ENCODE assay signal across 8 mouse cellular contexts in the genomic region with DNA sequence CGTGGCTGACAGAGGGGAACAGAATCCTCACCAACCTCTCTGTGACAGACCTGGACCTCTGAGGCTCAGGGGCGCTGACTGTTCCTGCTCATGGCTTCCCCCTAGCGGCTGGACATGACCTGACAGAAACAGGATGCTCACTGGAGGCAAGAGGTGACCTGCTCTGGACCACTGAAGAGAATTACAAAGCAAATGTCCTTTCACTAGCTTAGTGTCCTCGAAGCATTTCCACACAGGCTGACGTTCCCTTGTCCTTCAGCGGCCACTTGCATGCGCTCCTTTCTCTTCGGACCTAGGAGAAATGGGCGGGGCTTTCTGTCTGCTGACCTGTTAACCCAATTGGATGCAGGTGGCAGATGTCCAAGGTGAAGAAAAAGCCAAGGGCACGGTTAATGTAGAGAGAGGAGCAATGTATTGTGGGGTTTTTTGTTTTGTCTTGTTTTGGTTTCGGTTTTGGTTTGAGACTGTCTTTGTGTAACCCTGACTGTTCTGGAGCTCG. TPM values are rescaled to one million over a fixed set of nuclear protein-coding genes. Genes with fewer than 3 reads are reported as not detected.
DNase-seq lines count a peak whose midpoint lies in the region; ATAC-seq and TF ChIP-seq lines count a peak whose summit lies in the region.

No protein-coding gene starts in this region.

- H3K27me3 ChIP-seq in embryonic facial prominence, embryonic 12.5 days: no peaks in the 10 kb centered on the region
- H3K27me3 ChIP-seq in heart, embryonic 14.5 days (ENCODE audit: control insufficient read depth, insufficient read depth, low read length): no peaks in the 10 kb centered on the region
- no peaks in the 10 kb centered on the region for H3K27me3 ChIP-seq in kidney, postnatal 0 days (ENCODE audit: insufficient read depth, low read length)
- peaks cover 10% of the 10 kb centered on the region for H3K27me3 ChIP-seq in liver, embryonic 12.5 days (replicated peaks)
- no peaks in the 10 kb centered on the region for H3K27me3 ChIP-seq in neural tube, embryonic 13.5 days
- no peaks in the 10 kb centered on the region for H3K27me3 ChIP-seq in stomach, embryonic 16.5 days (ENCODE audit: control insufficient read depth, insufficient read depth, low read length)

- ATAC-seq in embryonic facial prominence, embryonic 12.5 days (ENCODE audit: insufficient number of reproducible peaks, insufficient read depth, low FRiP score, low TSS enrichment): 0 out of 2 replicates have a peak, but pooled peaks have one; percentile 3
- ATAC-seq in heart, embryonic 14.5 days (ENCODE audit: insufficient number of reproducible peaks, insufficient read depth, low FRiP score, low read depth): no peak
- peak; percentile 63; the same call in 1 of the 2 replicates for ATAC-seq in kidney, postnatal 0 days (replicated peaks; ENCODE audit: low FRiP score, low read depth)
- peak; percentile 35; the same call in 1 of the 2 replicates for ATAC-seq in liver, embryonic 12.5 days
- peak; percentile 32; the same call in 1 of the 2 replicates for ATAC-seq in neural tube, embryonic 13.5 days (ENCODE audit: low read depth)
- peak; percentile 63; the same call in 1 of the 2 replicates for ATAC-seq in stomach, embryonic 16.5 days (ENCODE audit: insufficient read depth, low FRiP score)

- H3K4me2 ChIP-seq in embryonic facial prominence, embryonic 12.5 days (replicated peaks): 0 out of 2 replicates have a peak overlapping the region, but pooled peaks have one; percentile 11
- H3K4me2 ChIP-seq in heart, embryonic 14.5 days (ENCODE audit: low read length): peak overlapping the region; percentile 42
- peak overlapping the region; percentile 25 for H3K4me2 ChIP-seq in kidney, postnatal 0 days (ENCODE audit: low read length)
- H3K4me2 ChIP-seq in liver, embryonic 12.5 days: peak overlapping the region; percentile 12; the same call in 1 of the 2 replicates
- 0 out of 2 replicates have a peak overlapping the region, but pooled peaks have one; percentile 25 for H3K4me2 ChIP-seq in neural tube, embryonic 13.5 days
- peak overlapping the region; percentile 32 for H3K4me2 ChIP-seq in stomach, embryonic 16.5 days (ENCODE audit: low read depth, low read length)

- no peak overlapping the region for H3K9ac ChIP-seq in embryonic facial prominence, embryonic 12.5 days
- H3K9ac ChIP-seq in heart, embryonic 14.5 days (ENCODE audit: low read length): no peak overlapping the region
- H3K9ac ChIP-seq in kidney, postnatal 0 days (ENCODE audit: low read depth, low read length): no peak overlapping the region
- no peak overlapping the region for H3K9ac ChIP-seq in liver, embryonic 12.5 days
- no peak overlapping the region for H3K9ac ChIP-seq in neural tube, embryonic 13.5 days
- H3K9ac ChIP-seq in stomach, embryonic 16.5 days (ENCODE audit: low read length): no peak overlapping the region

- H3K9me3 ChIP-seq in embryonic facial prominence, embryonic 12.5 days: no peaks in the 10 kb centered on the region
- no peaks in the 10 kb centered on the region for H3K9me3 ChIP-seq in heart, embryonic 14.5 days (ENCODE audit: control insufficient read depth, low read length)
- no peaks in the 10 kb centered on the region for H3K9me3 ChIP-seq in kidney, postnatal 0 days (replicated peaks; ENCODE audit: low read length)
- H3K9me3 ChIP-seq in liver, embryonic 12.5 days (replicated peaks): no peaks in the 10 kb centered on the region
- no peaks in the 10 kb centered on the region for H3K9me3 ChIP-seq in neural tube, embryonic 13.5 days
- H3K9me3 ChIP-seq in stomach, embryonic 16.5 days (replicated peaks; ENCODE audit: control insufficient read depth, low read length): no peaks in the 10 kb centered on the region

- H3K4me1 ChIP-seq in embryonic facial prominence, embryonic 12.5 days: no peaks in the 10 kb centered on the region
- peaks cover 0 to 4% of the 10 kb centered on the region in 2 experiments; a peak in 2 of 4 replicates for H3K4me1 ChIP-seq in heart, embryonic 14.5 days (ENCODE audit: control insufficient read depth in 2 of 2, insufficient read depth in 2 of 2, low read length in 2 of 2)
- H3K4me1 ChIP-seq in kidney, postnatal 0 days (replicated peaks; ENCODE audit: insufficient read depth, low read length): no peaks in the 10 kb centered on the region
- H3K4me1 ChIP-seq in liver, embryonic 12.5 days: 0 out of 2 replicates have a peak, but pooled peaks cover 3% of the 10 kb centered on the region
- peaks cover 11% of the 10 kb centered on the region for H3K4me1 ChIP-seq in neural tube, embryonic 13.5 days (replicated peaks)
- no peaks in the 10 kb centered on the region for H3K4me1 ChIP-seq in stomach, embryonic 16.5 days (ENCODE audit: control insufficient read depth, insufficient read depth, low read length)

- no peak overlapping the region for H3K4me3 ChIP-seq in embryonic facial prominence, embryonic 12.5 days
- H3K4me3 ChIP-seq in heart, embryonic 14.5 days (ENCODE audit: control insufficient read depth in 1 of 2, insufficient read depth in 1 of 2, low read depth in 1 of 2, low read length in 2 of 2): no peak overlapping the region
- no peak overlapping the region for H3K4me3 ChIP-seq in kidney, postnatal 0 days (replicated peaks; ENCODE audit: low read depth, low read length)
- no peak overlapping the region for H3K4me3 ChIP-seq in liver, embryonic 12.5 days
- H3K4me3 ChIP-seq in neural tube, embryonic 13.5 days: no peak overlapping the region
- no peak overlapping the region; the same call in 1 of the 2 replicates for H3K4me3 ChIP-seq in stomach, embryonic 16.5 days (replicated peaks; ENCODE audit: low read length)

- H3K27ac ChIP-seq in embryonic facial prominence, embryonic 12.5 days: no peak overlapping the region
- H3K27ac ChIP-seq in heart, embryonic 14.5 days (replicated peaks in 1 of 2; ENCODE audit: control insufficient read depth in 1 of 2, insufficient read depth in 1 of 2, low read depth in 2 of 2, low read length in 2 of 2): no peak overlapping the region
- H3K27ac ChIP-seq in kidney, postnatal 0 days: no peak overlapping the region
- H3K27ac ChIP-seq in liver, embryonic 12.5 days: no peak overlapping the region
- H3K27ac ChIP-seq in neural tube, embryonic 13.5 days (replicated peaks): no peak overlapping the region
- no peak overlapping the region for H3K27ac ChIP-seq in stomach, embryonic 16.5 days (ENCODE audit: low read length)

- WGBS in embryonic facial prominence, embryonic 12.5 days: 15% methylated on average over 12 of the region's 12 CpGs
- 19% methylated on average over 12 of the region's 12 CpGs for whole genome bisulfite sequencing in heart, embryonic 14.5 days
- 16% methylated on average over 12 of the region's 12 CpGs for WGBS in kidney, postnatal 0 days
- 18% methylated on average over 12 of the region's 12 CpGs for WGBS in liver, embryonic 12.5 days (ENCODE audit: insufficient replicate concordance)
- WGBS in neural tube, embryonic 13.5 days: 16% methylated on average over 12 of the region's 12 CpGs
- WGBS in stomach, embryonic 16.5 days: 18% methylated on average over 12 of the region's 12 CpGs

- peak; percentile 95 for TF ChIP-seq CTCF in kidney, postnatal 0 days (IDR thresholded peaks at IDR 0.05; ENCODE audit: low read depth)

- H3K36me3 ChIP-seq in embryonic facial prominence, embryonic 12.5 days: no peaks in the 10 kb centered on the region
- H3K36me3 ChIP-seq in heart, embryonic 14.5 days (ENCODE audit: control insufficient read depth, insufficient read depth, low read length): no peaks in the 10 kb centered on the region
- H3K36me3 ChIP-seq in kidney, postnatal 0 days (ENCODE audit: insufficient read depth, low read length): no peaks in the 10 kb centered on the region
- H3K36me3 ChIP-seq in liver, embryonic 12.5 days: no peaks in the 10 kb centered on the region
- no peaks in the 10 kb centered on the region for H3K36me3 ChIP-seq in neural tube, embryonic 13.5 days
- H3K36me3 ChIP-seq in stomach, embryonic 16.5 days (ENCODE audit: control insufficient read depth, insufficient read depth, low read length): no peaks in the 10 kb centered on the region

- peak; percentile 72 for DNase-seq in CD4-positive helper T cell, adult 2 months (ENCODE audit: low read depth, low spot score)
- DNase-seq in adrenal gland, postnatal 36 days: peak; percentile 90 to 91
- peak; percentile 83 for DNase-seq in kidney, postnatal 0 days (ENCODE audit: low spot score)

RNA-seq across cellular contexts. Expression of a gene that starts 10.0 kb away (rescaled TPM):
- total RNA-seq in adrenal gland, postnatal 36 days (2021): under 1 TPM; 0.56 to 0.99 TPM
- polyA plus RNA-seq in embryonic facial prominence, embryonic 12.5 days (2016; fragmentation: Nextera tagmentation; extraction: Ambion mirVana): not detected in 2 replicates
- polyA plus RNA-seq in heart, embryonic 14.5 days (2014; fragmentation: Nextera tagmentation; extraction: Ambion mirVana): not detected in 2 replicates
- not detected in 2 replicates for polyA plus RNA-seq in kidney, postnatal 0 days (2015; fragmentation: Nextera tagmentation; extraction: Ambion mirVana)
- not detected in 2 replicates for polyA plus RNA-seq in liver, embryonic 12.5 days (2016; fragmentation: Nextera tagmentation; extraction: Ambion mirVana)
- not detected in 2 replicates for polyA plus RNA-seq in neural tube, embryonic 13.5 days (2015; fragmentation: Nextera tagmentation; extraction: Ambion mirVana)
- polyA plus RNA-seq in stomach, embryonic 16.5 days (2015; fragmentation: Nextera tagmentation; extraction: Ambion mirVana): not detected in 2 replicates

RNA-seq across cellular contexts. Expression of a gene that starts 22.8 kb away (rescaled TPM):
- 10 to 100 TPM; 13.4 to 17.5 TPM for total RNA-seq in adrenal gland, postnatal 36 days (2021)
- polyA plus RNA-seq in embryonic facial prominence, embryonic 12.5 days (2016; fragmentation: Nextera tagmentation; extraction: Ambion mirVana): 10.8 and 11.3 TPM in 2 replicates
- 5.8 and 8.1 TPM in 2 replicates for polyA plus RNA-seq in heart, embryonic 14.5 days (2014; fragmentation: Nextera tagmentation; extraction: Ambion mirVana)
- 16.9 and 17.8 TPM in 2 replicates for polyA plus RNA-seq in kidney, postnatal 0 days (2015; fragmentation: Nextera tagmentation; extraction: Ambion mirVana)
- polyA plus RNA-seq in liver, embryonic 12.5 days (2016; fragmentation: Nextera tagmentation; extraction: Ambion mirVana): 1.8 TPM in 2 replicates
- 8.1 and 9.0 TPM in 2 replicates for polyA plus RNA-seq in neural tube, embryonic 13.5 days (2015; fragmentation: Nextera tagmentation; extraction: Ambion mirVana)
- polyA plus RNA-seq in stomach, embryonic 16.5 days (2015; fragmentation: Nextera tagmentation; extraction: Ambion mirVana): 34.9 and 39.3 TPM in 2 replicates

RNA-seq across cellular contexts. Expression of a gene that starts 27.2 kb away (rescaled TPM):
- total RNA-seq in adrenal gland, postnatal 36 days (2021): 1 to 10 TPM; 9.4 to 9.9 TPM
- polyA plus RNA-seq in embryonic facial prominence, embryonic 12.5 days (2016; fragmentation: Nextera tagmentation; extraction: Ambion mirVana): 0.36 and 0.38 TPM in 2 replicates
- 0.20 and 0.26 TPM in 2 replicates for polyA plus RNA-seq in heart, embryonic 14.5 days (2014; fragmentation: Nextera tagmentation; extraction: Ambion mirVana)
- 0.38 and 0.47 TPM in 2 replicates for polyA plus RNA-seq in kidney, postnatal 0 days (2015; fragmentation: Nextera tagmentation; extraction: Ambion mirVana)
- 0.17 and 0.25 TPM in 2 replicates for polyA plus RNA-seq in liver, embryonic 12.5 days (2016; fragmentation: Nextera tagmentation; extraction: Ambion mirVana)
- polyA plus RNA-seq in neural tube, embryonic 13.5 days (2015; fragmentation: Nextera tagmentation; extraction: Ambion mirVana): 0.17 and 0.18 TPM in 2 replicates
- polyA plus RNA-seq in stomach, embryonic 16.5 days (2015; fragmentation: Nextera tagmentation; extraction: Ambion mirVana): 0.05 and 0.10 TPM in 2 replicates

RNA-seq across cellular contexts. Expression of a gene that starts 58.3 kb away (rescaled TPM):
- total RNA-seq in adrenal gland, postnatal 36 days (2021): under 1 TPM in 1 of 2 experiments, not detected in 1; 0.26 TPM
- not detected in 2 replicates for polyA plus RNA-seq in embryonic facial prominence, embryonic 12.5 days (2016; fragmentation: Nextera tagmentation; extraction: Ambion mirVana)
- polyA plus RNA-seq in heart, embryonic 14.5 days (2014; fragmentation: Nextera tagmentation; extraction: Ambion mirVana): not detected in 2 replicates
- not detected in 2 replicates for polyA plus RNA-seq in kidney, postnatal 0 days (2015; fragmentation: Nextera tagmentation; extraction: Ambion mirVana)
- not detected in 2 replicates for polyA plus RNA-seq in liver, embryonic 12.5 days (2016; fragmentation: Nextera tagmentation; extraction: Ambion mirVana)
- not detected in 2 replicates for polyA plus RNA-seq in neural tube, embryonic 13.5 days (2015; fragmentation: Nextera tagmentation; extraction: Ambion mirVana)
- not detected in 2 replicates for polyA plus RNA-seq in stomach, embryonic 16.5 days (2015; fragmentation: Nextera tagmentation; extraction: Ambion mirVana)
